Mouse (Mus musculus): ENCODE measurements around the gene Olfr270. TPM values are rescaled to one million over a fixed set of nuclear protein-coding genes. Genes with fewer than 3 reads are reported as not detected.

The Olfr270 gene
- total RNA-seq, 2 experiments from 2014 or later = not detected

Other genes with a start within 250 kb of the Olfr270 start
- not detected for gene Olfr275, start 149.9 kb upstream of the Olfr270 start, total RNA-seq (2021)
- not detected for gene Olfr273, start 105.3 kb upstream of the Olfr270 start, total RNA-seq (2021)
- not detected for gene Olfr272, start 45.4 kb upstream of the Olfr270 start, total RNA-seq (2021)
- not detected for gene Nipsnap3a, start 24.7 kb downstream of the Olfr270 start, total RNA-seq (2021)
- gene Nipsnap3b, start 47.3 kb downstream of the Olfr270 start, total RNA-seq (2021) = 10 to 100 TPM in 1 of 2 experiments, 1 to 10 TPM in 1; 9.6 to 11.6 TPM
- 10 to 100 TPM; 13.8 to 18.3 TPM for gene Abca1, start 195.3 kb downstream of the Olfr270 start, total RNA-seq (2021)